Mouse (Mus musculus): Measurements from ENCODE around the gene Armc2.
A peak's percentile ranks its signal among the peaks of the same experiment; 100 is the strongest.
"Not testable (repeated sequence)": the region's sequence is repeated elsewhere in the genome, so short reads cannot be mapped to it uniquely, and the experiment has no call there.

The Armc2 gene

DNA sequence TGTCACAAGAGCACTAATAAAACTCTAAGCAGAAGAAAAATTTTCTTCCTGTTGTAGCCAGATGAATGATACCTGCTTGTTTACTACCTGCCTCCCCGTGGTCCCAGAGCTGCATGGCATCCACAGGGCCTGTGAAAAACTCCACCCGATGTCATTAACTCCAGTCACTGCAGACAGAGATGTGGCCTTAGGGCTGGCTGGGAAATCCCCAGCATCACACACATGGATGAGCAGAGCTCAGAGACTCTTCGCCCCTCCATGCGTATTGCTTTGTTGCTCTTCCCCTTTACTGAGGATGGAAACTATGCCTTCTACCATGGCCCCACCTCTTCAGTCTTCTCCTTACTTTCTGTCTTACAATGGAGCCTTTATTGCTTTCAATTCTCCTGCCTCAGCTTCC lies 55.5 kb downstream of the Armc2 start:
- DNase-seq: no peak

DNA sequence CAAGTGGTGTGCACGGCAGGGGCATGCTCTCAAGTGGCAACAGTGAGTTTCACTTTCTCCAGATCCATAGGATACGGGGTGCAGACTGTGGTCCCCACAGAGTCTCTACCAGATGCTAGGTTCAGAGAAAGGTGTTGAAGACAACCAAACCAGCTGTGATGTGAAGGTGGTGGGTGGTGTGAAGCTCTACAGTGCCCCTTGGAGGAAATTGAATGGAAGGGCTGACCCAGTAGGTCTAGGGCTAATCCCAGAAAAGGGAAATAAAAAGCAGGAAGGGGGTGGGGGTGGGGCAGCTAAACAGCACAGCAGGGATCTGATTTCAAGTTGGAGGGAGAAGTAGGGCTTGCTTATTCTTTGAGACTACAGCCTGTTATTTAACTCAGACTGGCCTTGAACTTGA lies 58.4 kb downstream of the Armc2 start:
- DNase-seq: no peak

GRCm38 (mm10) chr10:41958677-41959274 lies 59.5 kb downstream of the Armc2 start:
- no peak for DNase-seq

DNA sequence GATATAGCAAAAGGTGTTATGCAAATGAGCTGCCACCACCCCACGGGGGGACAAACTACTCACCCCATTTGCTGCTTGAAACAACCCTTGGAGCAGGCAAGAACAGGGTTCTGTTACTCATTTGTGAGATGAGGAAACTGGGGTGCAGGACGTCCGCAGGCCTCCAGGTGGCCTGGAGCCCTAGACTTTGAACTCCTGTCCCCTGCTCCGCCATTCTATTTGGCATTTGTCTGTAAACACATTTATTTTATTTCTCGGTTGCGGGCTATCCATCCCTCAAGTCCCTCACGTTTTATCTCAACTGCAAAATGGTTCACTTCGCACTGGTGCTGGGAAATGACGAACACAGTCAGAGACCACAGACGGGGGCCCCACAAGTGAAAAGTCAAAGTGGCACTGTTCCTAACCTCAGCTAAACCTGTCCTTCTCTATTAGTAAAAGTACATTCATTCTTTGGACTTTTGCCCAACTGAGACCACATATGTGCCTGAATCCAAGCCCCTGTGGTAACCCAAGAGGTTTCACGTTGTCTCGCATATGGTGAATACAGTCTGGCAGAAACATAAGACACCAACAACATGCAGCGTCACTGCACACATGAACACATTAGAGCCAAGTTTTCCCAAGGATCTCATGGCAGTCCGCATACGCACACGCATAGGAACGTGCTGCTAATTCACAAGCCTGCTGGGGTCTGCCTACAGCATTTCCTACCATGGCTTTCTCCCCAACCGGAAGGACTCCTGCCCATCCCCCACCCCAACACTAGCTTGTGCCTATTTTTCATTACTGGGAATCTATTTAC lies 60.6 kb downstream of the Armc2 start:
- DNase-seq: no peak

DNA sequence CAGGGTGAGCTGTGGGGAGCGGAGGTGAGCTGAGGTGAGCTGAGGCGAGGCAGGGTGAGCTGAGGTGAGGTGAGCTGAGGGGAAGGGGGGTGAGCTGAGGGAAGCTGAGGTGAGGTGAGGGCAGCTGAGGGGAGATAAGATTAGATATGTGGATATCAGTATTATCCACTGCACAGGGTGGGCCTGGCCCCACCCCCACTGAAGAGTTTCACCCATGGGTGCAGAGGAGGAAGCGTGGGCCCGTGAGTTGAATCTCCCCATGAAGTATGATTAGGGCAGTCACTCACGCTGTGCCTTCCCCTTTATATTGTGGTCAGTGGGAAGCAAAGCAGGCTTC lies 64.7 kb downstream of the Armc2 start:
- DNase-seq: no peak

DNA sequence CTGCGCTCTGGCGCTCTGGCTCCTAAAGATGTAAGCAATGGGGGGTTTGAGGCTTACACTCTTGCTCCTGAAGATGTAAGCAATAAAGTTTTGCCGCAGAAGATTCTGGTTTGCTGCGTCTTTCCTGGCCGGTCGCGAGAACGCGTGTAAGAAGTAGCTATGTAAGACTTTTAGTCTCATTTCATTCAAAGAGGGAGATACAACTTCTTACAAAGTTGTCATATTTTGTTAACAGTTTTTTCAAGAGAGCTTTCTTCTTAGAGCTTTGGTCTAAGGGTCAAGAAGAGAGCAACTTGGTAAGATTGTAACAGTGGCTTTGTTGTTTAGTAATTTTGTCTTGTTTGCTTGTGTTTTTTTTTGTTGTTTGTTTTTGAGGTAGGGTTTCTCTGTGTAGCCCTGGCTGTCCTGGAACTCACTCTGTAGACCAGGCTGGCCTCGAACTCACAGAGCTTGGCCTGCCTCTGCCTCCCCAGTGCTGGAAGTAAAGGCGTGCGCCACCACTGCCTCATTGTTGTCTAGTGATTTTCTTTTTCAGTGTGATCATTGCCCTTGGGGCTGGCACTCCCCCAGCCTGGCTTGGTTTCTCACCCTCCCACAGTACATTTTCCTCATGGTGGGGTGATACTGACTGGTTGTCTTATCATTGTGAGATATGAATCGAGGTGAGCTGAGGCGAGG lies 65.3 kb downstream of the Armc2 start:
- DNase-seq: no peak

- DNase-seq: not testable (repeated sequence)
Measured at GRCm38 (mm10) chr10:41952354-41952753, 65.9 kb downstream of the Armc2 start.

GRCm38 (mm10) chr10:41939090-41939489 lies 79.2 kb downstream of the Armc2 start:
- DNase-seq: no peak

DNA sequence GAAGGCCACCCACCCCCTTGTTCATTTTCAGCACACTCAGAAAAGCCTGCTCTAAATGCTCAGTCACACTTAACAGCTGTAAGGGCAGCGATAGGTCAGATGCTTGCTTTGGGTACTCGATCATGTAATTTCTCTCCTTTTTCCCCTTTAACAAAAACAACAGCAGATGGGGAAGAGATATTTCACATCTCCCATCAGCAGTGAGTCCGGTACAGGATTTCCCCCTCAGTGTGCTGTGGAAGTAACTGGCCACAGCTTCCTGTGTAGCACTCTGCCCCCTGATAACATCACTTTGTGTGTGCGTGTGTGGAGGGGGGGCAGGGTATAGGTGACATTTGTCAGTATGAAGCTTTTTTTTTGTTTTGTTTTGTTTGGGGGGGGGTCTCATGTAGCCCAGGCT lies 81.1 kb downstream of the Armc2 start:
- no peak for DNase-seq

DNA sequence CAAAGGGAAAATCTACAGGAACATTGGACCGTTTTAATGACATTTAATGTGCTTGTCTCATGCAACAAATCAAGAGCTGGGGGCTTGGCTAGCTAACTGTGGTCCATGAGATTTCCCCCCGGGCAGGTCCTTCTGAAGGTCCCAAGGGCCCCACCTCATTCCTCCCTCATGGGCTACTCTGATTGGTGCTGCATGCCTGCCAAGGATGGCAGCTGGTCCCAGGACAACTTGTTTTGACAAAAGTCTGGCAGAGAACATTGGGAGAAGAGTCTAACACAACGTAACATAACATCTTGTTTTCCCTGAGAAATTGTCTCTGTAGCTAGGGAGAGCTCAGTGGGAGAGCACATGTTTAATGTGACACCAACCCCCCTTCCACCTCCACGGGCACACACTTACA lies 82.1 kb downstream of the Armc2 start:
- DNase-seq: no peak

DNA sequence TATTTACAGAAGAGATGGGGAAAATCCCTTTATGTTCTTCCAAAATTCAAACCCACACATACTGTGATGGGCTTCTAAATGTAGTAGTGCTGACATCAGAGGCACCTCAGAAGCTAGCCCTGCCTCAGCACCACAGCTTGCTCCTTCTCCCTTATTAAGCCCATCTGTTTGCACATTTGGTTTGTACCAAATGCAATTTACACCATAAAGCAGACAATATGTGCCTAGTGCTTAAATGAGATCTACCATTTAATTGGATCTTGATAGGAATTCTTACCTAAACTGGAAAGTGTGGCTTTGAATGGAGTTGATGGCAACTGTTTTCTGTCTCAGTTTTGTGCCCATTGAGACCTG lies 82.8 kb downstream of the Armc2 start:
- no peak for DNase-seq

- DNase-seq: peak; percentile 81
Measured at GRCm38 (mm10) chr10:41934633-41935475, 83.4 kb downstream of the Armc2 start.

DNA sequence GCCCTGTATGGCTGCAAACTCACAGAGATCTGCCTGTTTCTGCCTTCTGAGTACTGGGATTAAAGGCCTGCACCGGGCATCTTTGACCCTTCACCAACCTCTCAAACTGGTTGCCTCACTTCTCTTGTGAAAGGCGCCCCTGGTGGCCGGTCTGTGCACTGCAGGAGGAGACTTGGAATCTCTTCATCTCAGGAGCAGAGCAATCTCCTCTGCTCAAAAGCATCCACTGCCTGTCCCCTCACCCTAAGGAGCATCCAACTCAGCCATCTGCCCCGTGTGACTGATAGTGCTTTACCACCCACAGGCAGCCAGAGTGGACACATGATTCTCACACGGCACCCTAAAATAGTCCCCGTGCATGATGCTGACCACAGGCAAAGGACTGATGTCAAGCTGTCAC lies 84.7 kb downstream of the Armc2 start:
- peak; percentile 65 for DNase-seq

GRCm38 (mm10) chr10:41932943-41933342 lies 85.3 kb downstream of the Armc2 start:
- no peak for DNase-seq

DNA sequence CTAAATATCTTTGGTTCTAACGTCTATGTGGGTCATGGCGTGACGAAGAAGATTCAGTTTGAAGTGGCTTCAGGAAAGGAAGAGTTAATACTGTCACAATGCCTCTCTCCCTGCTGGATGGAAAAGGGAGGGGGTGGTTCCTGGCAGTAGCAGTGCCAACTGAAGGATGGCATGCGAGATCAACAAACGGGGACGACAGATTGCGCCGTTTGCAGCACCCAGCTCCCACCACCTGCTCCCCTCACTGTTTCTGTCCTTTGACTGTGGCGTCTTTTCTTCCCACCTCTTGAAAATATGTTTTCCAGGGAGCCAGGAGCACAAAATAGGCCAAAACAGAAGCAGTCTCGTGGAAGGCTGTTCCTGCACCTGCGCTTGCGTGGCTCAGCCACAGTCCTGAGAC lies 86.3 kb downstream of the Armc2 start:
- peak; percentile 51 for DNase-seq

- no peak for DNase-seq
Measured at GRCm38 (mm10) chr10:41930966-41931365, 87.3 kb downstream of the Armc2 start.

GRCm38 (mm10) chr10:41926726-41927125 lies 91.5 kb downstream of the Armc2 start:
- DNase-seq: no peak

DNA sequence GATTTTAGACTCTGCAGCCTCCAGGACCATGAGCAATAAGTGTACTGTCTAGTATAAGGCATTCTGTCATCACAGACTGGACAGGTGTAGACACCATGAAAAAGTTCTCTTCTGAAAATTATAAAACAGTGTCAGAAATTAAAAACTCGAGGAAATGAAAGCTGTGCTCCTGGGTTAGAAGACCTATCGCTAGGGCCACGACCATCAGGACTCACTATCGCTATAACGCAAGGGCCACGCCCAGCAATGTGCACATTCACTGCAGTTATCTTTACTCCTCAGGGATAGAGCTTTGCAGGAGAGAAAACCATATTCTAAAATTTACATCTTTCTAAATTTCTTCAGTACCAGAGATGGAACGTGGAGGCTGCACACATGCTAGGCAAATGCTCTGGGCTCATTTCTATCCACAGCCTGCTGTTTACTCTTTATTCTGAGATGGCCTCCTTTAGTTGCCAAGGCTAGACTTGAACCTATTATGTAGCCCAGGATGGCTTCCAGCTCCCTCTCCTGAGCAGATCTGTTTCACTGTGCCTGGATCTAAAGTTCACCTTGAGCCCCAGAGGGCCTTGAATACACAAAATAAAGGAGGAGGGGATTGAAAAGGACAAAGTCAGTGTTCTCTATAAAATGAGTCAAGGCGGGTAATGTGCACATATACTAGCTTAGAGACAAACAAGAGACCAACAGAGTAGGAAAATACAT lies 105.8 kb downstream of the Armc2 start:
- no peak for DNase-seq

DNA sequence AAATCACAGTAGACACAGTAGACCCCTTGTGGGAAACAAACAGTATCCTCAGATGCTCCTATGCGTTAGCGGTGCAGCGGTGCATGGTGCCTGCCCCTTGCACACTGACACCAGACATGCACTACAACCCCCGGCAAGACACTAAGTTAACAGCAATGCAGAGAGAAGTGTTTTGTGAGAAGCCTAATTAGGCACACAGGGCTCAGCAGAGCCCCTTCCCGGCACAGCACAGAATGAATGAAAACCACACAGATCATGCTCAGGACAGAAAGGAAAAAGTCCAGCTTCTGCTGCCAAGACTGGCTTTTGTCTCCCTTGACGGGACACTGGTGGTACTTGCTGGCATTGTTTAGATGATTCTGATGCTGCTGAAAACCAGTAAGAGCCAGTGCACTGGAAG lies 109.3 kb downstream of the Armc2 start:
- no peak for DNase-seq

DNA sequence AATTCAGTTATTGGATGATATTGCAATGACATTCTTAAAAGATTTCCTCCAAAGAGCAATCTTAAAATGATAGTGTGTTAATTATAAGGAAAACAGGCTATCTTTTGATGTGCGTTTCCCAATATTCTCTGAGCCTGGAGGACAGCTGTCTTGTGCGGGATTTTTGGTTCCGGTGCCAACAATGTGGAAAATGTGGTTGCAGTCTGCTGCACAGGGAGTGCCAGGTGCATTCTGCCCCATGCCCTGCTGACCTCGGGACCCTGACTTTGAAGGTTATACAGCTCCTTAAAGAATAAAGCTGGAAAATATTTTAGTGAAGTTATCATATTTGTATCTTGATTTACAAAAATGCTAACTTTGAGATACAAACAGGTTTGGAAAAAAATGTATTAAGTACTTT lies 110.3 kb downstream of the Armc2 start:
- no peak for DNase-seq

DNA sequence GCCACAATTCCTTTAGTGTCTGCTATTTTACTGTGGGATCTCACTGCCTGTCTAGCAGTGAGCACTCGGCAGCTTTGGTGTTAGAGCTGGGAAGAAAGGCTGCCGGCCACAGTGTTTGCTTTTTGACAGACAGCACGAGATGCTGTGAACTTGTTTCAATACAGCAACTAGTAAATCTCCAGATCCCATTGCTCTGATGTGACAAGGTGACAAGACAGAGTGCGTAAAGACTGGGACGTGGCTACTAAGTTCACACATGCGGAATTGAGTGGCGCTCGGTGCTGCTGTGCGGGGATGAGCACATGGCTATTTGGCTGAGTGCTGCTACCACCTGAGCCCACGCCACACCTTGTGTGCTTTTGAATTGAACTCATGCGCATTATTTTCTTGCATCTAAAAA lies 110.8 kb downstream of the Armc2 start:
- no peak for DNase-seq

DNA sequence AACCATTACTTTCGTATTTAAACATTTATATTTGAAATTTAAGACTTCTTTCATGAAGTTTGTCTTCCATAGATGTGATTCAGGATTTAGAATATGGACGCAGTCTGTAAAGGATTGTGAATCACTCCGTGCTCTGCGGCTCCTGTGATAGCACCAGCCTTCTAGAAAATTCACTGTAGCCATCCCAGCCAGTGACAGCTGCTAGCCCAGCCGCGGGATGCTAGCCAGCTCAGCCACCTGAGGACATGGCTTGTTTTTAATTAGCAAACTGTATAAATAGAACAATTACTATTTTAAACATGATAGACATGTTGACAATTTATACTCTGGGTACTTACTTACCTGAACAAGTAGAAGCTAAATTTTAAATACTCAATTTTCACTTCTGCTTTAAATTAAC lies 116.4 kb downstream of the Armc2 start:
- DNase-seq: no peak

DNA sequence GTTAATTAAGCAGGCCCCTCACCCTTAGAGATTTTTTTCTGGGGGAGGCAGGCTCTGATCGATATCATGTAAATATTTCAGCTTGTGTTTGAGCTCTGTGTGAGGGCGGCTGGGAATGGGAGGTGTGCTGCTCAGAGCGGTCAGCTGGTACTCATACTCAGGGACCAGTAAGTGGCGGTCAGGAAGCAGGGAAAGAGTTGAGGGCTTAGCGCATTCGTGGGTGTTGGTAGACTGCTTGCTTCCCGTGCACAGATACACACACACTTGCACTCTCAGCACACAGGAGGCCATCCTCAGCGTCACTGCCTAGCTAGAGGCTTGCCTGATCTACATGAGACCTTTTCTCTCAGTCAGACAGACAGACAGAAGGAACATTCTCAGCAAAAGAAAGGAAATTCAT lies 116.8 kb downstream of the Armc2 start:
- DNase-seq: no peak

Data from right cerebral cortex, postnatal 4 days (tissue).